In genomic region chr8:105474680-105475079, GRCm38 (mm10) we compare ENCODE assay signal across 10 mouse cellular contexts. TPM values are rescaled to one million over a fixed set of nuclear protein-coding genes. Genes with fewer than 3 reads are reported as not detected.
DNase-seq lines count a peak whose midpoint lies in the region; ATAC-seq lines count a peak whose summit lies in the region.
"Had no signal": no experiment of that assay in that cellular context is flagged by ENCODE, and none has a peak within 500 bp of the region (broad histone marks: within the 10 kb centered on the region; RNA-seq: fewer than 3 reads in every experiment).

No protein-coding gene starts in this region.

- H3K4me2 ChIP-seq in heart, embryonic 13.5 days = no peak overlapping the region
- H3K4me2 ChIP-seq in embryonic facial prominence, embryonic 11.5 days (ENCODE audit: low read depth, low read length) = 0 out of 2 replicates have a peak overlapping the region, but pooled peaks have one; percentile 10
- 0 out of 2 replicates have a peak overlapping the region, but pooled peaks have one; percentile 16 for H3K4me2 ChIP-seq in hindbrain, embryonic 14.5 days (replicated peaks)
- H3K4me2 ChIP-seq in midbrain, embryonic 12.5 days (replicated peaks) = peak overlapping the region; percentile 19

- H3K9me3 ChIP-seq in heart, embryonic 13.5 days = no peaks in the 10 kb centered on the region
- no peaks in the 10 kb centered on the region for H3K9me3 ChIP-seq in embryonic facial prominence, embryonic 11.5 days (replicated peaks; ENCODE audit: control insufficient read depth, low read length)
- H3K9me3 ChIP-seq in hindbrain, embryonic 14.5 days (ENCODE audit: control insufficient read depth, low read length) = no peaks in the 10 kb centered on the region
- H3K9me3 ChIP-seq in midbrain, embryonic 12.5 days = no peaks in the 10 kb centered on the region

- WGBS in heart, embryonic 13.5 days = 18% methylated on average over 5 of the region's 5 CpGs
- 48% methylated on average over 5 of the region's 5 CpGs for WGBS in embryonic facial prominence, embryonic 11.5 days
- WGBS in hindbrain, embryonic 14.5 days = 40% methylated on average over 5 of the region's 5 CpGs
- WGBS in midbrain, embryonic 12.5 days = 39% methylated on average over 5 of the region's 5 CpGs

- no peak overlapping the region for H3K4me3 ChIP-seq in heart, embryonic 13.5 days
- H3K4me3 ChIP-seq in embryonic facial prominence, embryonic 11.5 days (ENCODE audit: low read depth, low read length) = no peak overlapping the region
- no peak overlapping the region for H3K4me3 ChIP-seq in hindbrain, embryonic 14.5 days (replicated peaks; ENCODE audit: low read length)
- H3K4me3 ChIP-seq in midbrain, embryonic 12.5 days = no peak overlapping the region

- DNase-seq in heart, postnatal 14 days = no peak
- no peak for DNase-seq in embryonic facial prominence, embryonic 11.5 days (ENCODE audit: low spot score)
- no peak for DNase-seq in hindbrain, embryonic 14.5 days (ENCODE audit: low spot score)
- no peak for DNase-seq in thymus, postnatal 10 days (ENCODE audit: low spot score in 2 of 2)
- DNase-seq in gastrocnemius, postnatal 14 days = no peak
- DNase-seq: right cerebral cortex, postnatal 25 days had no signal

- H3K27ac ChIP-seq in heart, embryonic 13.5 days (replicated peaks) = peak overlapping the region; percentile 26; the same call in 1 of the 2 replicates
- no peak overlapping the region for H3K27ac ChIP-seq in embryonic facial prominence, embryonic 11.5 days (replicated peaks; ENCODE audit: low read depth, low read length)
- H3K27ac ChIP-seq in hindbrain, embryonic 14.5 days = no peak overlapping the region
- H3K27ac ChIP-seq in midbrain, embryonic 12.5 days (replicated peaks) = peak overlapping the region; percentile 44

- no peak for ATAC-seq in heart, embryonic 13.5 days (ENCODE audit: extremely low read depth, insufficient number of reproducible peaks, low FRiP score, low TSS enrichment)
- no peak for ATAC-seq in embryonic facial prominence, embryonic 11.5 days (replicated peaks; ENCODE audit: insufficient number of reproducible peaks, low FRiP score, low TSS enrichment, low read depth)
- ATAC-seq in hindbrain, embryonic 14.5 days (ENCODE audit: low FRiP score) = no peak
- ATAC-seq in midbrain, embryonic 12.5 days (ENCODE audit: low FRiP score, low read depth) = no peak
- ATAC-seq in monocyte, adult 5-6 weeks (replicated peaks; ENCODE audit: insufficient number of reproducible peaks, low FRiP score, low TSS enrichment, poor library complexity, severe bottlenecking) = no peak

- peaks cover 14% of the 10 kb centered on the region for H3K36me3 ChIP-seq in heart, embryonic 13.5 days
- no peaks in the 10 kb centered on the region for H3K36me3 ChIP-seq in embryonic facial prominence, embryonic 11.5 days (replicated peaks; ENCODE audit: control insufficient read depth, insufficient read depth, low read depth, low read length)
- peaks cover 12% of the 10 kb centered on the region; the same call in 1 of the 2 replicates for H3K36me3 ChIP-seq in hindbrain, embryonic 14.5 days (replicated peaks; ENCODE audit: control insufficient read depth, insufficient read depth)
- 0 out of 2 replicates have a peak, but pooled peaks cover 3% of the 10 kb centered on the region for H3K36me3 ChIP-seq in midbrain, embryonic 12.5 days

- intact Hi-C loops in heart, postnatal 14 days (cut with DNase I) = loop anchor here (5.0 kb wide), 3 partner anchors 32 to 112 kb away; partner anchors contain the start of genes Kctd19 and Lrrc36
- intact Hi-C loops in gastrocnemius, postnatal 14 days (cut with DNase I; ENCODE audit: low total_unique reads) = loop anchor here (5.0 kb wide), 2 partner anchors 37 to 112 kb away; no protein-coding TSS in a partner anchor

- H3K4me1 ChIP-seq in heart, embryonic 13.5 days = peaks cover 75% of the 10 kb centered on the region
- H3K4me1 ChIP-seq in embryonic facial prominence, embryonic 11.5 days (ENCODE audit: control insufficient read depth, insufficient read depth, low read length) = peaks cover 11% of the 10 kb centered on the region
- peaks cover 30% of the 10 kb centered on the region for H3K4me1 ChIP-seq in hindbrain, embryonic 14.5 days (replicated peaks; ENCODE audit: control insufficient read depth, insufficient read depth, low read length)
- peaks cover 51% of the 10 kb centered on the region for H3K4me1 ChIP-seq in midbrain, embryonic 12.5 days

- peaks cover 42% of the 10 kb centered on the region for H3K27me3 ChIP-seq in heart, embryonic 13.5 days (replicated peaks)
- peaks cover 22% of the 10 kb centered on the region for H3K27me3 ChIP-seq in embryonic facial prominence, embryonic 11.5 days (ENCODE audit: control insufficient read depth, insufficient read depth, low read length)
- H3K27me3 ChIP-seq in hindbrain, embryonic 14.5 days (ENCODE audit: control insufficient read depth, insufficient read depth, low read length) = no peaks in the 10 kb centered on the region
- peaks cover 34% of the 10 kb centered on the region for H3K27me3 ChIP-seq in midbrain, embryonic 12.5 days

- peak overlapping the region; percentile 45 for H3K9ac ChIP-seq in heart, embryonic 13.5 days
- no peak overlapping the region for H3K9ac ChIP-seq in embryonic facial prominence, embryonic 11.5 days (replicated peaks; ENCODE audit: low read length)
- H3K9ac ChIP-seq in hindbrain, embryonic 14.5 days = peak overlapping the region; percentile 39; the same call in 1 of the 2 replicates
- peak overlapping the region; percentile 46; the same call in 1 of the 2 replicates for H3K9ac ChIP-seq in midbrain, embryonic 12.5 days (replicated peaks)

RNA-seq across cellular contexts. Expression of gene Tppp3, which starts 3.4 kb away (rescaled TPM):
- polyA plus RNA-seq in heart, embryonic 13.5 days (2015; fragmentation: Nextera tagmentation; extraction: Ambion mirVana) = 12.3 TPM in 2 replicates
- 10 to 100 TPM; 47.7 to 50.1 TPM for total RNA-seq in heart, postnatal 14 days (2021)
- polyA plus RNA-seq in embryonic facial prominence, embryonic 11.5 days (2014; fragmentation: Nextera tagmentation; extraction: Ambion mirVana) = 49.5 and 59.1 TPM in 2 replicates
- polyA plus RNA-seq in hindbrain, embryonic 14.5 days (2014; fragmentation: Nextera tagmentation; extraction: Ambion mirVana) = 204 and 207 TPM in 2 replicates
- polyA plus RNA-seq in midbrain, embryonic 12.5 days (2016; fragmentation: Nextera tagmentation; extraction: Ambion mirVana) = 86.8 and 94.2 TPM in 2 replicates
- total RNA-seq in monocyte, adult 5-6 weeks (2017) = 164 to 258 TPM (median 248 TPM) in 3 replicates
- total RNA-seq in gastrocnemius, postnatal 14 days (2021) = 100 to 1,000 TPM; 191 to 254 TPM

RNA-seq across cellular contexts. Expression of gene Zdhhc1, which starts 22.0 kb away (rescaled TPM):
- 21.8 and 22.3 TPM in 2 replicates for polyA plus RNA-seq in heart, embryonic 13.5 days (2015; fragmentation: Nextera tagmentation; extraction: Ambion mirVana)
- 10 to 100 TPM; 14.9 to 16.3 TPM for total RNA-seq in heart, postnatal 14 days (2021)
- 15.0 and 17.9 TPM in 2 replicates for polyA plus RNA-seq in embryonic facial prominence, embryonic 11.5 days (2014; fragmentation: Nextera tagmentation; extraction: Ambion mirVana)
- polyA plus RNA-seq in hindbrain, embryonic 14.5 days (2014; fragmentation: Nextera tagmentation; extraction: Ambion mirVana) = 32.7 and 33.1 TPM in 2 replicates
- polyA plus RNA-seq in midbrain, embryonic 12.5 days (2016; fragmentation: Nextera tagmentation; extraction: Ambion mirVana) = 29.9 and 30.9 TPM in 2 replicates
- total RNA-seq in monocyte, adult 5-6 weeks (2017) = 0.43 to 0.49 TPM (median 0.48 TPM) in 3 replicates
- total RNA-seq in gastrocnemius, postnatal 14 days (2021) = 10 to 100 TPM; 10.1 to 11.2 TPM

RNA-seq across cellular contexts. Expression of gene Hsd11b2, which starts 43.9 kb away (rescaled TPM):
- 1.2 and 1.5 TPM in 2 replicates for polyA plus RNA-seq in heart, embryonic 13.5 days (2015; fragmentation: Nextera tagmentation; extraction: Ambion mirVana)
- total RNA-seq in heart, postnatal 14 days (2021) = 1 to 10 TPM in 1 of 2 experiments, under 1 TPM in 1; 0.53 to 1.0 TPM
- polyA plus RNA-seq in embryonic facial prominence, embryonic 11.5 days (2014; fragmentation: Nextera tagmentation; extraction: Ambion mirVana) = 11.9 and 12.6 TPM in 2 replicates
- 6.1 and 7.0 TPM in 2 replicates for polyA plus RNA-seq in hindbrain, embryonic 14.5 days (2014; fragmentation: Nextera tagmentation; extraction: Ambion mirVana)
- 20.1 and 23.5 TPM in 2 replicates for polyA plus RNA-seq in midbrain, embryonic 12.5 days (2016; fragmentation: Nextera tagmentation; extraction: Ambion mirVana)
- total RNA-seq in monocyte, adult 5-6 weeks (2017) = not detected in 3 replicates
- 1 to 10 TPM; 1.9 to 2.1 TPM for total RNA-seq in gastrocnemius, postnatal 14 days (2021)
- total RNA-seq: left cerebral cortex, postnatal 25 days had no signal

Comparison
In these comparisons a context has a peak if more than half of its experiments do, and no peak if none do; other contexts are left out.
1. H3K27ac ChIP-seq: peak in heart, embryonic 13.5 days (single experiment) and midbrain, embryonic 12.5 days (single experiment); none in embryonic facial prominence, embryonic 11.5 days (single experiment) and hindbrain, embryonic 14.5 days (single experiment).